Mouse (Mus musculus): ENCODE measurements around the gene Nfkbie. TPM values are rescaled to one million over a fixed set of nuclear protein-coding genes. Genes with fewer than 3 reads are reported as not detected.

The Nfkbie gene
- polyA plus RNA-seq, 1 experiment from 2014 or later: 9.7 TPM

DNA sequence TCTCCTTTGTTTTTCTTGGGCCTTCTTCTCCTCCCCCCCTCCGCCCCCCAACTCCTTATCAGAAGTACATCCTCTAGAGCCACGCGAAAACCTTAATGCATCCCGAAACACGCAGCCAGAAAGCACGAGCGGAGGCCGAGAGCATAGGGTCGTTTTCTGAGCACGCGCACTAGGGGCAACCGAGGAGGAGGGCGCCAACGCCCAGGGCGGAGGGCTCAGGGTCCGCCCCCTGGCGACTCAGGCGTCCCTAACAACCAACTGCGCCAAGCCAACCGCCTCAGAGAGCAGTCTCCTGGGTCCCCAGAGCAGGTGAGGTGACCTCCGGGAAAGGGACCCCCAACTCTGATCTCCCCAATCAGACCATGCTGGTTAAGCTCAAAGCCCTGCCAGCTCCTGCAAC, 32.2 kb upstream of the Nfkbie start, which contains the start of gene Tcte1:
Gene Tcte1, plus strand, starts transcription at position 172 of the 400 bp plus-strand sequence.
- Histone ChIP-seq H3K27ac (peak within 1 kb of the TSS; percentile 79), H3K27me3 (ENCODE audit: insufficient read depth, poor library complexity, severe bottlenecking) (peaks cover 51% of the 10 kb centered on the region), H3K4me1 (replicated peaks) (peaks cover 28% of the 10 kb centered on the region), H3K9me3 (no peaks in the 10 kb centered on the region), H3K4me3 (peak within 1 kb of the TSS; percentile 51), H3K36me3 (peaks cover 29% of the 10 kb centered on the region)
- peak; percentile 76 for DNase-seq (ENCODE audit: low spot score)
- WGBS: under 1% methylated on average over 21 of the region's 21 CpGs

DNA sequence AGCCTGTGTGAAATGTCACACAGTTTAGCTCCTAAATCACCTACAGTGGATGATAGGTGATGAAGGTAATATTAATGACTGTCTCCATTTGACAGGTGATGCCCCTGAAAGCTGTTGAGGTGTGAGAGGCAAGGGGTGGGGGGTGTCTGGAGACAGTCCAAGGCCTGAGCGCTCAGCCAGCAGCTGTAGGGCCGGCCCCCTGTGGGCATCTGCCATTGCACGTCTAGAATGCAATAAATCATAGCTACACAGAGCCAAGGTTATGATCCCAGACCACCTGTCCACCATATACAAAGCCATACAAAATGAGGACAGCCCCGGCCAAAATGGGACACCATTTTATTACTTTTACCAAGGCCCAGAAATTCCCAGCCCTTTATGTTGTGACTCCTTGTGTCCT, 30.5 kb upstream of the Nfkbie start:
- Histone ChIP-seq H3K4me3 (no peak overlapping the region), H3K9me3 (no peaks in the 10 kb centered on the region), H3K27me3 (ENCODE audit: insufficient read depth, poor library complexity, severe bottlenecking) (peaks cover 59% of the 10 kb centered on the region), H3K4me1 (replicated peaks) (peaks cover 24% of the 10 kb centered on the region), H3K27ac (no peak overlapping the region), H3K36me3 (peaks cover 12% of the 10 kb centered on the region)
- WGBS: 81% methylated on average over 4 of the region's 4 CpGs
- no peak for DNase-seq (ENCODE audit: low spot score)

DNA sequence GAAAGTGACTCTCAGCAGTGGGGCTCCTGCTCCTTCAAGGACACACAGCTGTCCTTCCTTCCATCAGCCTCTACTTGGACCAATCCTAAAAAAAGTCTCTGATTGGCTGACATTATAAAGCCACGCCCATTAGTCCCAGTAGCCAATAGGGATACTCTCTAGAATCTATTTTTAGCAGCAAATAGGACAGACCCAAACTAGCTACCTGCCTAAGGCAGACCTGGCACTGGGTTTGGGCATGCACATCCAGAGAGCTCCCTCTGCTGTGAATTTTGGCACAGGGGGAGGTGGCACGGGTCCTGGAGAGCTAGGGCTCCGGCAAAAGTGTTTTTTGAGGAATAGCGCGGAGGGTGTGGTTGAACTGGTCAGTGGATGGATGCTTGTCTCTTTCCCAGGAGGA, 28.9 kb upstream of the Nfkbie start:
- 19% methylated on average over 5 of the region's 5 CpGs for WGBS
- H3K27ac ChIP-seq: no peak overlapping the region
- H3K36me3 ChIP-seq: no peaks in the 10 kb centered on the region
- peaks cover 68% of the 10 kb centered on the region for H3K27me3 ChIP-seq (ENCODE audit: insufficient read depth, poor library complexity, severe bottlenecking)
- no peak overlapping the region for H3K4me3 ChIP-seq
- H3K9me3 ChIP-seq: no peaks in the 10 kb centered on the region
- no peak for DNase-seq (ENCODE audit: low spot score)
- H3K4me1 ChIP-seq (replicated peaks): peaks cover 27% of the 10 kb centered on the region

DNA sequence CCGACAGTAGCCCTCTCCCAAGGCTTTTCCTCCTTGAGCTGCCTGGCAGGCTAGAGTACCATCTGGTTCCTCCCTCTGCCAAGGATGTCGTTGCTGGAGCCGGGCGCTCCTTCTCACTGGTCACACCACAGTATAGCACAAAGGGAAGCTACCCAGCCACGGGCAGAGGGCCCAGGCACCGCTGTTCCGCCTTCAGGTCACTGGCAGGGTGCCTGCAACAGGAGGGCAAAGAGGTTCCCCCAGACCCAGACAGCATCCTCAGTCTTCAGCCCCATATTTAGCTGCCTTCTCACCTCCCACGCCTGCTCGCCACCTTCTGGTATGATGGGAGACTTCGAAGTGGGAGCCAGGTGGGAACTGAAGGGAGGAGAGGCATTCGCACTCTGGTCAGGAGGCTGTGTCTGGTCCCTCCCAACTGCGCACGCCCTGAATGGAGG, 25.1 kb upstream of the Nfkbie start:
- H3K4me1 ChIP-seq (replicated peaks): peaks cover 12% of the 10 kb centered on the region; the same call in 1 of the 2 replicates
- no peaks in the 10 kb centered on the region for H3K36me3 ChIP-seq
- H3K27ac ChIP-seq: no peak overlapping the region
- H3K4me3 ChIP-seq: no peak overlapping the region
- H3K9me3 ChIP-seq: no peaks in the 10 kb centered on the region
- DNase-seq (ENCODE audit: low spot score): no peak
- H3K27me3 ChIP-seq (ENCODE audit: insufficient read depth, poor library complexity, severe bottlenecking): peaks cover 74% of the 10 kb centered on the region
- WGBS: 60% methylated on average over 13 of the region's 13 CpGs

DNA sequence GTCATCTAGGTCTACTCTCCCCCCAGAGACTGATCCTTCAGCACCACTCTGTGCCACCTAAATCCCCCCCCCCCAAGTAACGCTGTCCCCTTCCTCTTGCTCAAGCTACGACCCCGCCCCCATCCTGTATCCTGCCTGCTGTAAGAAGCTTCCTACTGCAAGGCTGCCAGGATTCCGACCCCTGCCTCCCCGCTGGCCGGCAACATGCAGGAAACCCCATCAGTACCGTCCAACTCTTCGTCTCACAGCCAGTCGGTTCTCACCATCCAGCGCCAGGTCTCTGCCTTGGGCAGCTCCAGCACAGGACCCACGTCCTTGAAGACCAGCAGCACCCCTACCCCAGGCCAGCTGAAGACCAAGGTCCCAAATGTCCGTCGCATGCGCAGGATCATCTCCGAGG, 22.6 kb upstream of the Nfkbie start:
- Histone ChIP-seq H3K4me1 (replicated peaks) (0 out of 2 replicates have a peak, but pooled peaks cover 2% of the 10 kb centered on the region), H3K4me3 (no peak overlapping the region), H3K27me3 (ENCODE audit: insufficient read depth, poor library complexity, severe bottlenecking) (peaks cover 76% of the 10 kb centered on the region), H3K27ac (no peak overlapping the region), H3K9me3 (no peaks in the 10 kb centered on the region), H3K36me3 (no peaks in the 10 kb centered on the region)
- DNase-seq (ENCODE audit: low spot score): no peak
- WGBS: 57% methylated on average over 15 of the region's 15 CpGs

DNA sequence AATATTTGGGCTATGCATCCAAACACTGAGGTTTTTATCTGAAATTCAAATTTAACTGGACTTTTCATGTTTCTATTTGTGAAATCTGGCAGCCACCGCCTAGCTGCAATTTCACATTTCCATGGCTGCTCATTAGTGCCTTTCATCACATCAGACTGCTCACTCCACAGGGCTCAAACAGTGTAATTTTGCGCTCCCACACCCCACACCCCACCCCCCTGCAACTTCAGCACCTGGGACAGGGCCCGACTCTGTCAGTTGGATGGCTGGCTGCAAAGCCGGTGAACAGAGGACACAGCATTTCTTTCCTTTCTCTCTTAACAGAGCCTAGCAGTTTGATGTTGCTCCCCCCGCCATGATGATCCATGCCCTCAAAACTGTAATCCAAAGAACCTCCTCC, 19.2 kb upstream of the Nfkbie start:
- peaks cover 89% of the 10 kb centered on the region for H3K27me3 ChIP-seq (ENCODE audit: insufficient read depth, poor library complexity, severe bottlenecking)
- no peaks in the 10 kb centered on the region for H3K36me3 ChIP-seq
- no peak overlapping the region for H3K27ac ChIP-seq
- H3K4me3 ChIP-seq: no peak overlapping the region
- 20% methylated on average over 5 of the region's 5 CpGs for WGBS
- DNase-seq (ENCODE audit: low spot score): peak; percentile 37
- H3K9me3 ChIP-seq: no peaks in the 10 kb centered on the region
- no peaks in the 10 kb centered on the region for H3K4me1 ChIP-seq (replicated peaks)

DNA sequence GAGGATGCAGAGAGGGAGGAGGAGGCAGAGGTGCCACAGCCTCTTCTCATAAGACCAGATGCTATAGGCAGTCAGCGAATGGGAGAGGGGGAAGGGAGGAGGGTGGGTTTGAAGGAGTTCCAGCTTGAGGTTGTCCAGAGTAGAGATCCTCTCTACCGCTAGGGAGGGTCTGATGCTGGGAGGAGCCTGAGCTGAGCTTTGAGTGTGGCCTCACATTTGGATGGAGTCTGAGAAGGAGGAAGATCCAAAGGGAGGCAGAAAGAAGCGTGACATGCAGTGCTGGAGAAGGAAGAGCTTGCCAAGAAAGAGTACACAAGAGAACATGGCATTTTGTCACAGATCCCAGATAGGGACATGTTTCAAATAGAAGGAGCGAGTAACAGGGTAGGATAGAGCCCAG, 17.1 kb upstream of the Nfkbie start:
- Histone ChIP-seq H3K36me3 (no peaks in the 10 kb centered on the region), H3K27me3 (ENCODE audit: insufficient read depth, poor library complexity, severe bottlenecking) (peaks cover 94% of the 10 kb centered on the region), H3K9me3 (no peaks in the 10 kb centered on the region), H3K27ac (no peak overlapping the region), H3K4me3 (no peak overlapping the region), H3K4me1 (replicated peaks) (peaks cover 2% of the 10 kb centered on the region; the same call in 1 of the 2 replicates)
- 71% methylated on average over 4 of the region's 4 CpGs for WGBS
- DNase-seq (ENCODE audit: low spot score): no peak

DNA sequence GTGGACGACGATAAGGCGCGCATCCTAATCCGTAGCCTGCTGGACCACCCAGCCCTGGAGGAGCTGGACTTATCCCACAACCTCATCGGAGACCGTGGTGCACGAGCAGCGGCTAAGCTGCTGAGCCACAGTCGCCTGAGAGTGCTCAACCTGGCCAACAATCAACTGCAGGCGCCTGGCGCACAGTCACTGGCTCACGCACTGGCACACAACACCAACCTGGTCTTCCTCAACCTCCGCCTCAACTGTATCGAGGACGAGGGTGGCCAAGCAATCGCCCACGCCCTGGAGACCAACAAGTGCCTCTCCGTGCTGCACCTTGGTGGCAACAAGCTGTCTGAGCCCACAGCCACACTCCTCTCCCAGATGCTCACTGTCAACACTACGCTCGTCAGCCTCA, 15.8 kb upstream of the Nfkbie start:
- Histone ChIP-seq H3K27me3 (ENCODE audit: insufficient read depth, poor library complexity, severe bottlenecking) (peaks cover 97% of the 10 kb centered on the region), H3K27ac (no peak overlapping the region)
- 81% methylated on average over 21 of the region's 21 CpGs for WGBS

DNA sequence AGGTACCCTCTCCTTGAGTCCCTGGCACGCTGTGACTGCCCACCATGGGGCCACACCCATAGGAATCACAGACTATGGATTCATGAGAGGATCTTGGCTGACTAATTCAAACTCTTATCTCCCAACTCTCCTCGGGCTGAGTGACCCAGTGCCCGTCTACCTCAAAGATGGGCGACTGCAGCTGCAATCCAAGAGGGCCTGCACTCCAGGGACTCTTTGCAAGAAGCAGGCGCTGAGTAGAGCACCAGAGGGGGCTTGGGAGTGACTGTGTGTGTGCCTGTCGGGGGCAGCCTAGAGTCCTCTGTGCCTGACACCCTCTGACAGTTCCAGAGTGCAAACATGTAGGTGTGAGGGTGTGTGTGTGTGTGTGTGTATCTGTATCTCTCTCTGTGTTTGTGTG, 13.4 kb upstream of the Nfkbie start:
- peaks cover 97% of the 10 kb centered on the region for H3K27me3 ChIP-seq (ENCODE audit: insufficient read depth, poor library complexity, severe bottlenecking)
- 43% methylated on average over 6 of the region's 6 CpGs for WGBS
- no peak overlapping the region for H3K27ac ChIP-seq
- no peaks in the 10 kb centered on the region for H3K9me3 ChIP-seq
- H3K4me1 ChIP-seq (replicated peaks): peaks cover 33% of the 10 kb centered on the region
- H3K4me3 ChIP-seq: no peak overlapping the region
- no peak for DNase-seq (ENCODE audit: low spot score)
- peaks cover 20% of the 10 kb centered on the region for H3K36me3 ChIP-seq

More for the DNA sequence above, 15.8 kb upstream of the Nfkbie start:
- no peak for DNase-seq (ENCODE audit: low spot score)
- H3K4me3 ChIP-seq: no peak overlapping the region
- H3K36me3 ChIP-seq: peaks cover 2% of the 10 kb centered on the region
- no peaks in the 10 kb centered on the region for H3K9me3 ChIP-seq
- H3K4me1 ChIP-seq (replicated peaks): peaks cover 15% of the 10 kb centered on the region

DNA sequence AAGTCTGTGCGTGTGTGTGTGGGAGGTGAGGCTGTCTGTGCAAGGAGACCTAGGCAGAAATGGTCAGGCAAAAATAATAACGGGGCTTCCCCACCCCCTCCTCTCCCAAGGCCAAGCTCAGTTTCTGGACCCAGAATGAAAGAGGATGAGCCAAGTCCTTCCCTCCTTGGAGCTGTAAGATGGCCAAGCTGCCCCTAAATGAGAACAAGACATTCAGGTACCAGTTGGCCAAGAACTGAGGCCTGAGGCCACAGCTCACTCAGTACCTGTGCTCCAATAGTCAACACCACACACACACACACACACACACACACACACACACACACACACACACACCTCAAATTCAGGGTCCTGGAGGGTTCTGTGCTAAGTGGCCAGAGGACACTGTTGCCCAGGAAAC, 12.8 kb upstream of the Nfkbie start:
- 76% methylated on average over 2 of the region's 2 CpGs for WGBS
- Histone ChIP-seq H3K4me3 (no peak overlapping the region), H3K9me3 (no peaks in the 10 kb centered on the region), H3K27ac (no peak overlapping the region), H3K4me1 (replicated peaks) (peaks cover 37% of the 10 kb centered on the region), H3K36me3 (peaks cover 20% of the 10 kb centered on the region), H3K27me3 (ENCODE audit: insufficient read depth, poor library complexity, severe bottlenecking) (peaks cover 99% of the 10 kb centered on the region)
- DNase-seq (ENCODE audit: low spot score): no peak

DNA sequence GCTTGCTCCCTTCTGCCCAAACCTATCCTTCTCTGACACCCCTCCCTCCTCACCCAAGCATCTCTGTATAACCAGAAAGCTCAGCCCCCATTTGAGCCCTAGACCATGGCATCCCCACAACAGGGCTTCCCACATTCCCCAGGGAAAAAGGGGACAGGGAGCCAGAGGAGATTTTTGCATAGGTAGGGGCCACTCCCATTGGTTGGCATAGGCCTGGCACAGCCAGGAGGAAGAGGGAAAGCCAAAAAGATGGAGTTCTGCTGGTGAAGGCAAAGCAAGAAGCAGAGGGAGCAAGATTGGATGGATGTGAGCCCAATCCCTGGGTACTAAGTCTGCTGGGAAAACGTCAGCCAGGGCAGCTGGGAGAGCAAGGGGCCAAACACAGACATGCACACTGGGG, 12.4 kb upstream of the Nfkbie start:
- WGBS: 46% methylated on average over 1 of the region's 1 CpGs
- no peak for DNase-seq (ENCODE audit: low spot score)
- H3K36me3 ChIP-seq: peaks cover 20% of the 10 kb centered on the region
- peaks cover 41% of the 10 kb centered on the region for H3K4me1 ChIP-seq (replicated peaks)
- H3K27ac ChIP-seq: no peak overlapping the region
- peaks cover 99% of the 10 kb centered on the region for H3K27me3 ChIP-seq (ENCODE audit: insufficient read depth, poor library complexity, severe bottlenecking)
- no peaks in the 10 kb centered on the region for H3K9me3 ChIP-seq
- H3K4me3 ChIP-seq: no peak overlapping the region

DNA sequence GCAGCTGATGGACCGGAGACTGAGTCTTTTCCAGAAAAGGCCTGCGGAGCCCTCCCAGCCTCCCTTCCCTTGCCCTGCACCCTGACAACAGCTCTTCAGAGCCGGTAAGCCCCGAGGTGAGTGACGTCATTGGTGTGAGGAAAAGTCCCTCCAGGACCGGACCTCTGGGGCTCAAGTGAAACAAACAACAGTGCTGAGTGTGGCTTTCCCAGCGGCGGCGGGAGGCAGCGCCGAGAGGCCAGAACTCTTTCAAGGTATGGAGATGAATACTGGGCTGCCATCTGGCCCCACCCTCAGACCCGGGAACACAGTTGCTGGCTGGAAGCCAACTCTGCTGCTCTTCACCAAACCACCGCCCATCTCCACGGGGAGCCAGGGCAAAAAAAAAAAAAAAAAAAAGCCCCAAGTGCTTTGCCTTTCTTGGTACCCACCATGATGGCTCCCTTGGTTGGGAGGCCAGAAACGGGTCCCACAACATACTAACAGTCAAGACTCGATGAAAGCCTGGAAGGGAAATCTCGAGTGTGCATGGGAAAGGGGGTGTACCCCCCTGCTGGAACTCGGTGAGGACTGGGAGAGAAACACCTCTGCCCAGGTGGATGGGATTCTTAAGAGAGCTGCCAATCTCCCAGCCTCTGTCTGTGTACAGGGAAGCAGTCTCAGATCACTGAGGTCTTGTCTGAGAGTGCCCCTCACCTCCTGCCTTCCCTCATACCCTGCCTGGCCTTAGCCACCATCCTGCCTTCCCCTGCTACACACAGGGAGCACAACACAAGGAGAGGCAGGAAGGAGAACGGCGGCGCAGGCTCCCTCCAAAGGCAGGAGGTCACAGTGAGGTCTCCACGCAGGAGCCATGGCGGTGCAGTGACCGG, 11.3 kb upstream of the Nfkbie start:
- Histone ChIP-seq H3K4me3 (peak overlapping the region; percentile 44), H3K27ac (peak overlapping the region; percentile 50; the same call in 1 of the 2 replicates), H3K4me1 (replicated peaks) (peaks cover 52% of the 10 kb centered on the region), H3K9me3 (no peaks in the 10 kb centered on the region), H3K27me3 (ENCODE audit: insufficient read depth, poor library complexity, severe bottlenecking) (peaks cover 97% of the 10 kb centered on the region), H3K36me3 (peaks cover 20% of the 10 kb centered on the region)
- 3% methylated on average over 24 of the region's 24 CpGs for WGBS
- peak; percentile 28 for DNase-seq (ENCODE audit: low spot score)

DNA sequence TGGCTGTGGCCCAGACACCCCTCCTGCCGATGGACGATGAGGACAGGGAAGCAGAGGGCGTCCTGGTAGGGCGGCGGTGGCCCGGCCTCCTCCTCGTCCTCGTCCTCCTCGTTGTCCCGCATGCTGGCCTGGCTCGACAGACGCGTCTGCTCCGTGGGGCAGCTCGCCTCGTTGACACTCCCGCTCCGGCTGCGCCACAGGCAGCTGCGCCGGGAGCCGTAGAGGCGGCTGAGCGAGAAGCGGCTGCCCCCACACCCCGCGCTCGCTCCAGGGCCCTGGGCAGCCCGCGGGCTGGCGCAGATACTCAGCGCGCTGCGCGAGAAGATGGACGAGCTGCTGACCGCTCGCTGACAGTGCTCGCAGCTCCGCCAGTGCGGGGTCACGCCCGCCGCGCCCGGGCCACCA, 10.6 kb upstream of the Nfkbie start:
- Histone ChIP-seq H3K27ac (peak overlapping the region; percentile 50; the same call in 1 of the 2 replicates), H3K27me3 (ENCODE audit: insufficient read depth, poor library complexity, severe bottlenecking) (peaks cover 91% of the 10 kb centered on the region), H3K36me3 (peaks cover 20% of the 10 kb centered on the region), H3K9me3 (no peaks in the 10 kb centered on the region), H3K4me1 (replicated peaks) (peaks cover 58% of the 10 kb centered on the region), H3K4me3 (peak overlapping the region; percentile 44)
- 2% methylated on average over 46 of the region's 46 CpGs for WGBS
- DNase-seq (ENCODE audit: low spot score): peak; percentile 49

Data from hindbrain, embryonic 10.5 days (tissue).